Mouse (Mus musculus): ENCODE data around the gene Dapk3.
"Not testable (repeated sequence)": the region's sequence is repeated elsewhere in the genome, so short reads cannot be mapped to it uniquely, and the experiment has no call there.

Dapk3 gene

GRCm38 (mm10) chr10:81179451-81180342 is 3.1 kb upstream of the Dapk3 start:
- no peak for DNase-seq

- DNase-seq, result no peak
Measured at GRCm38 (mm10) chr10:81180946-81181345, 1.9 kb upstream of the Dapk3 start.

DNA sequence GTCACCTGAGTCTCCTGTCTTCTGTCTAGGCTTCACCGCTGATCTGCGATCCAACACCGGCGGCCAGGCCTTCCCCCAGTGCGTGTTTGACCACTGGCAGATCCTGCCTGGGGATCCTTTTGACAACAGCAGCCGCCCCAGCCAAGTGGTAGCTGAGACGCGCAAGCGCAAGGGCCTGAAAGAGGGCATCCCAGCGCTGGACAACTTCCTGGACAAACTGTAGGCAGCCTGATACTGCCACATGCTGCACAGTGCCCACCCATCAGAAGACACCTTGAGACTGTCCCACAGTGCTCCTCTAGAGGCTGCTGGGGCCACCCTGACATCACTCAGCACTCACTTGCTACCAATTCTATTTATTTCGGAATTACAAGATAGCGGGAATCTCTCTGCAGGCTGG is 945 bp upstream of the Dapk3 start:
- DNase-seq, result not testable (repeated sequence)

DNA sequence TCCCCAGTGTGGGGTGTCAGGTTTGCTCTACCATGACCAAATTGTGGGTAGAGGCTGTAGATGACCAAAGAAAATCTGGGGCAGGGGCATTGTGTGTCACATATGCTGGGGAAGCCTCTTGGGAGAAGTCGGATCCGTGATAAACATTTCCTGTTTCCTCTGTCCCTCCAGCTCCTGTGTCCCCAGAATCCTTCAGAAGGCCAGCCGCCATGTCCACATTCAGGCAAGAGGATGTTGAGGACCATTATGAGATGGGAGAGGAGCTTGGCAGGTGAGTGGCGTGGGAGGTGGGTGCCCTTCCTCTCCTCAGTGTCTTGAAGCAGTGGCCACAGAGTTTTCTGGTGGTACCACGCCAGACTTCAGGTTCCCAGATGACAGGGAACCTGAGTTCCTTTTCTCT is 1.0 kb downstream of the Dapk3 start, which contains the start of gene 4930442H23Rik:
4930442H23Rik (minus strand) TSS at position 45 of the 400 bp plus-strand sequence.
- DNase-seq, result no peak

DNA sequence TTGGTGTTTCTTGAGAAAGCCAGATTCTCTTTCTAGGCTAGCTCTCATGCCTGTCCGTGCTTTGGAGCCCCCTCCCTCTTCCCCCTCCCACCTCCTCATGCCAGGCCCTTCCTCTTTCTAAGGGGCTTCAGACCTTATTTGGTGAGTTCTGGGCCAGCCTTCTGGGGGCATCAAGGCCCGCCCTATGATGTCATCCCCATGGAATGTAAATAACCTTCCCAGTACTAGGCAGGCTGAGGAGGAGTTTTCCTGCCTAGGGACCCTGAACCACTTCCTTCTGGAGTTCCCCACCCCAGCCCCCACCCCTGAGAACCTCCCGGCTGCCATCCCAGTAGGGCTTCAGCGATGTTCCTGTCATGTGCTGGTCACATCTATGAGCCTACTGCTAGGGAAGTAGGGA is 2.0 kb downstream of the Dapk3 start:
- no peak for DNase-seq

- DNase-seq, result no peak
Measured at GRCm38 (mm10) chr10:81187161-81187560, 4.4 kb downstream of the Dapk3 start.

DNA sequence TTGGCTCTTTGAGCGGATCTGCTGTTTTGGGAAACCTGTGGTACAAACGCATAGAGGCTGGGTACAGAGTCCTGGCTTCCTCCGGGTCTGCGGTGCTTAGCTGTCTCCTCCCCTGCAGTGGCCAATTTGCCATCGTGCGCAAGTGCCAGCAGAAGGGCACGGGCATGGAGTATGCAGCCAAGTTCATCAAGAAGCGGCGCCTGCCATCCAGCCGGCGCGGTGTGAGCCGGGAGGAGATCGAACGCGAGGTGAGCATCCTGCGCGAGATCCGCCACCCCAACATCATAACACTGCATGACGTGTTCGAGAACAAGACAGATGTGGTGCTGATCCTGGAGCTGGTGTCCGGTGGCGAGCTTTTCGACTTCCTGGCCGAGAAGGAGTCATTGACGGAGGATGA is 7.0 kb downstream of the Dapk3 start:
- no peak for DNase-seq

DNA sequence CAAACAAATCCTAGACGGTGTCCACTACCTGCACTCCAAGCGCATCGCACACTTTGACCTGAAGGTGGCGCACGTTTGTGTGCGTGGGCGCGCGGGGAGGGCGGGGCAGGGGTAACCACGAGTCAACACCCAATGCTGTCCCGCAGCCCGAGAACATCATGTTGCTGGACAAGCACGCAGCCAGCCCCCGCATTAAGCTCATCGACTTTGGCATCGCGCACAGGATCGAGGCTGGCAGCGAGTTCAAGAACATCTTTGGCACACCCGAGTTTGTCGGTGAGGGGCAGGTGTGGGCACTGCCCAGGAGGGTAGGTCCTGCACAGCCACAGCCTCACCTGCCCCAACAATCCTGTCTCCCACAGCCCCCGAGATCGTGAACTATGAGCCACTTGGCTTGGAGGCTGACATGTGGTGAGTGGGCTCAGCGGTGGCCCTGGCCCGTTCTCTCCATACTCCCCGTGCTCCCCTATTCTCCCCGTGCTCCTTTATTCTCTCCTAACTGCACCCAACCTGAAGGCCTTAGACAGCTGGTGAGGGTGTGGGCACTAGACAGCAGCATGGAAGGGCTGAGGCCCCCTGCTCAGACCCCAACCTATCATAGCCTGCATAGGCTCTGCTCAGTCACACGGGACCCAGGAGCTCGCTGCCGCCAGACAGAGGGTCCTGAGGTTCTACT is 7.6 kb downstream of the Dapk3 start:
- peak; percentile 14 for DNase-seq

DNA sequence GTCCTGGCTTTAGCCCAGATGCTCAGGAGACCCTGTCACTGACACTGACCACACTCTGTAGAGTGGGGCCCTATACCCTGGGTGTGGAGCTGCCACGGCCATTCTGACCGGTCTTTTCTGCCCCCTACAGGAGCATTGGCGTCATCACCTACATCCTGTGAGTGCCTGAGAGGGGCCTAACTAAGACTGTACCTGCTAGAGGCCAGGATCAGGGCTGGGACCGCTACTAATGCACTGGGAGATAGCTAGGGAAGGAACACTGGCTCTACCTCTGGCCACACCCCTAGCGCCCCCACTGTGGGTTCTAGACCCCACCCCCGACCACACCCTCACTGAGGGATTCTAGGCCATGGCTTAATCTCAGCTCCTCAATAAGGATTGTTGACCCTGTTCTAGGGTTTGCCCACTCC is 8.1 kb downstream of the Dapk3 start:
- peak; percentile 17 for DNase-seq

DNA sequence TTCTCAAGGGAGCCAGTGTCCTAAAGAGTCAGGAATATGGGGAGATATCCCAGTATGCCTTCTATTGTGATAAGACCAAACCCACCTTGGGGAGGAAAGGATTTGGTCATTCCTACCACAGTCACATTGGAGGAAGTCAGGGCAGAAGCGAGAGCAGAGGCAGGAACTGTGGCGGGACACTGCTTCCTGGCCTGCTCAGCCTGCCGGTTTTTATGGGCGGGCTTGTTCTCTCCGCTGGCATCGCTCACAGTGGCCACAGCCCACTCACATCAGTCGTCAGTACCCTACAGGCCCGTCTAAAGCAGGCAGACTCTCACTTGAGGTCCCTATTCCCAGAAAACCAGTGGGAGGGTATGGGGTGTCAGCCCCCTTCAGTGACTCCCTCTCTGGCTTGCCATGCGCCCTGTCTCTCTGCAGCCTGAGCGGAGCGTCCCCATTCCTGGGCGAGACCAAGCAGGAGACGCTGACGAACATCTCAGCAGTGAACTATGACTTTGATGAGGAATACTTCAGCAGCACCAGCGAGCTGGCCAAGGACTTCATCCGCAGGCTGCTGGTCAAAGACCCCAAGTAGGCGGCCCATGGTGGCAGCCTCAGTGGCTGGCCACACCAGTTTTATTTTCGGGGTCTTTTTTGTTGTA is 8.7 kb downstream of the Dapk3 start:
- DNase-seq, result peak; percentile 9

GRCm38 (mm10) chr10:81192270-81192967 is 9.6 kb downstream of the Dapk3 start:
- DNase-seq, result peak; percentile 91

GRCm38 (mm10) chr10:81192968-81193501 is 10.2 kb downstream of the Dapk3 start:
- DNase-seq, result peak; percentile 49

DNA sequence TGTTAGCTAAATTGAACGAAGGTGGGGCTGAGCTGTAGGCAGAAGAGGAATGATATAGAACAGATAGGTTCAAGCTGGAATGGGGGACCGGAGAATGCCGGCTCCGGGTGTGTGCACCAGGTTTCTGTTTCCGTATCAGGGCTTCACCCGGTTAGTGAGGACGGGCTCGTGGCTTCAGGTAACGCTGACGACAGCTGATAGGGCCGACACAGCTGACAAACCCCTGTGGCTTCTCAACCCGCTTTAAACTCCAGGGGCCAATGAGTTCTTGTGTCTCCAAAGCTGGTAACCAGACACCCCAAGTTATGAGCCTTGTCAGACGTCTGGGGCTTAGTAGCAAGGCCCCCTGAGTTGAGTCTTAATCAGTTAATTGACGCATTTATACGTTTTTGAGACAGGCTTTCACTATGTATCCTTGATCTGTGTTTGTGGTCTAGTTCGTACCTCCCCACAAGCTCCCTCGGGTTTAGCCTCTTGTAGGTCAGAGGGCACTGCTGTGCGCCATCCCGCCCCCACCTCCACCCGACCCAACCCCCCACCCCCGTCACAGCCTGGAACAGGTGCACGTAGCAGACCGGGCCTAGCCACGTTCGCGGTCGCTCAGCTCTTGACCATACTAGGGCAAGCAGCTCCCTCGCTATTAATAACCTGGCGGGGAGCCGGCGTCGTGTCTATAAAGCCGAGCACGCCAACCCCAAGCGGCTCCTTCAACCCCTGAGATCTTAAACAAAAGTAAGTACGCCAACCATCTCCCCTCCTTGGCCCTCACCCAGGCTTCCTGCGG is 11.4 kb downstream of the Dapk3 start:
- no peak for DNase-seq

DNA sequence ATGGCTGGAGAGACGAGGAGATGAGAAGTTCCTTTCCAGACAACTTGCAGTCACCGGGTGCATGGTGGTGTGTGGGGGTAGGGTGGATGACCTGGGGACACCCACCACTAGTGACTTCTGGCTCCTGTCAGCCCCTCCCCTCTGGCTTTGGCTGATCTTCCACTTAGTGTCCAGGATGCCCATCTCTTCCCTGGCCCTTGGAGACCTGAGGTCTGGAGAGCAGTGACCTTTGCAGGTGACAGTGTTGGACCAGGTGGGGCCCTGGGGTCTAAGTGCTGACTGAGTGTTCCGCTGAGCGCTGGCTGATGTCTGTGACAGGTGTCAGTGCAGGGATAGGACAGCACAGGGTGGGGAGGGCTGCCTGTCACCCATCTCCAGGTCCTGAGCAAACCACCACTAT is 12.5 kb downstream of the Dapk3 start:
- DNase-seq, result no peak

GRCm38 (mm10) chr10:81196470-81197065 is 13.8 kb downstream of the Dapk3 start:
- DNase-seq, result no peak

DNA sequence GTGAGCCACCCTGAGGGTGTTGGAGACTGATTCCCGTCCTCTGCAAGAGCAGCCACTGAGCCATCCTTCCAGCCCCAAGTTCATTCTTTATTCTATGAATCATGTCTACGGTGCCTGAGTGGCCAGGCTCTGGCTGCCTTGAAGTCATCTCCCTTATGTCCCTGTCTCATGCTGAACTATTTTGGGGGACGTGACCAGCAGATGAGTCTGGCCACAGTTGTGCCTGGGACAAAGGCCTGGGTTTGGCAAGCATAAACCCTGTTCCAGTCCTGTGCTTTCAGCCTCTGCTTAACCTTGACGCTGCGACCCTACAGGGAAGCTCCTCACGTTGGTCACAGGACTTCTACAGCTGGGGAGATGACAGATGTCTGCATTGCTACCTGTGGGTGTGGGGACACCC is 14.5 kb downstream of the Dapk3 start:
- DNase-seq, result no peak

- peak; percentile 69 for DNase-seq
Measured at GRCm38 (mm10) chr10:81198230-81198629, 15.4 kb downstream of the Dapk3 start.

DNA sequence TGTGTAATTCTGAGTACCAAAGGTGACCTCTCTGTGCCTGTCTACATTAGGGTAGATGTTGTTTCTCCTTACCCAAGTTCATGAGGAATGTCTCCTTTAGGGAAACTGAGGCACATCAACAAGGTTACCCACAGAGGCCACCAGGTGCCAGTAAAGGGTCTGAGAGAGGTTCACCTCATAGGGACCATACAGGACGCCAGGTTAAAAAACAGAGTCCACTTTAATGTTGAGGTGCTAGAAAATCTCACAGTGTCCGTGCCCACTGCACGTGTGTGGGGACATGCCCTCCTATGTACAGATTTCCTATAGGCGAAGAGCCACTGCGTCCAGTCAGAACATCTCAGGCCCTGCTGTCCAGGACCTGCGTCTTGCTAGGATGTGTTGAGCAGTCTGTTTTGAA is 16.2 kb downstream of the Dapk3 start:
- DNase-seq, result no peak

GRCm38 (mm10) chr10:81200141-81200540 is 17.3 kb downstream of the Dapk3 start:
- DNase-seq, result no peak

GRCm38 (mm10) chr10:81200605-81201287 is 17.9 kb downstream of the Dapk3 start:
- no peak for DNase-seq

All from kidney, adult 18-20 months (tissue).